Mouse (Mus musculus) large intestine, adult 2 months (tissue): ENCODE results near the gene Lgals2. TPM values are rescaled to one million over a fixed set of nuclear protein-coding genes. Genes with fewer than 3 reads are reported as not detected.
A peak's percentile ranks its signal among the peaks of the same experiment; 100 is the strongest.
"Not testable (repeated sequence)": the region's sequence is repeated elsewhere in the genome, so short reads cannot be mapped to it uniquely, and the experiment has no call there.

Source experiments
- DNase-seq: peaks from one replicate; pipeline ENCODE4 v3.0.0-alpha.2; 2012; ENCODE audit warnings: low read depth, low spot score
- WGBS: fragments of 180-500 bp; shearing (Covaris S2); methylation state at CpG from one replicate; pipeline ENCODE4 v1.1.7; 2018; 5-methylcytosine and 5-hydroxymethylcytosine counted together
- polyA plus RNA-seq: library from polyadenylated mRNA; depleted of rRNA; stranded (reverse); fragments of >200 nt; gene quantifications from 2 replicates; pipeline ENCODE4 v1.2.3, GENCODE M21; 2012; rRNA removed

Gene Lgals2
- polyA plus RNA-seq = 4,393 and 4,778 TPM in 2 replicates

DNA sequence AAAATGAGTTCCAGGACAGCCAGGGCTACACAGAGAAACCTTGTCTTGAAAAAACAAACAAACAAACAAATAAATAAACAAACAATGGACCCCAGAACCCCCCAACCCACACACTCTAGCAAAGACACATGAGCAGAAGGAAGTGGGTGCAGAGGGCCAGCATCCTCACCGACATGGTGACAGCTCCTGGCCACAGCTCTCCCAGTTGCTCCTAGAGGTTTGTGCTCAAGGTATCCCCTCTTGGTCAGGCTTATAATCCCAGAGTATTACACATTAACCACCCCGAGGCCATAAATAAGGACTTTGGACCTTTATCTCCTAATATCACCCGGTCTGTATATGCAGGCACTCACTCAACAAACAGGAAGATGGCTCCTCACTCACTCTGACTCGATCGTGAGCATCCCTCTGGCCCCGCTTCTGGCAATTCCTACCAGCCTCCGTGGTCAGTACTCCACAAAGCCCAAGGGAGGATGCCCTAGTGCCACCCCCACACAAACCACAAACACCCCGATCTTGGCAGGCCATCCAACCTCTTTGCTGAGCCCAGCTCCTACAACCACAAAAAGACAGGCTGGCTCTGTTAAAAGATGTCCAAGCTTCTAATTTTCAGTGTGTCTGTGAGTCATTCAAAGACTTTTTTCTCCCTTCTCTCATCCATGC lies at the start of gene Lgals2:
Gene Lgals2, minus strand, starts transcription at position 227 of the 663 bp plus-strand sequence.
- WGBS = 31% methylated on average over 8 of the region's 8 CpGs
- DNase-seq = no peak

DNA sequence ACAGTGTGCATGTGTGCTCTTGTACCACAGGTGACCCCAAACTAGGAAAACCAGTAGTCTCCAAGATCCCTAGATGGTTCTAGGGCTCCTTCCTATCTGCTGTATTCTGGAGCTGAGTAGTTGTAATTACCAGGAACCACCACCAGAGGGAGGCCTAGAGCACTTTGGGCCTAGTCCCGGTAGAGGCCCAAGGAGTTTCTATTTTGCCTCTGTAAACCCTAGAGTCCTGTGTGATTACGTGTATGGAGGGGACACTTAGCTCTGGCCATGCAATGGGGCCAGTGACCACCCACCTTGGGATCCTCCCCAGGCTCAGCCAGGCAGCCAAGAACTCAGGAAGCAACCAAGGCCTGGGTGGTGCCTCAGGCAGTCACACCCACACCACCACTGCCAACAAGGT lies 47.9 kb upstream of the Lgals2 start:
- WGBS = 1% methylated on average over 2 of the region's 2 CpGs
- peak; percentile 63 for DNase-seq

DNA sequence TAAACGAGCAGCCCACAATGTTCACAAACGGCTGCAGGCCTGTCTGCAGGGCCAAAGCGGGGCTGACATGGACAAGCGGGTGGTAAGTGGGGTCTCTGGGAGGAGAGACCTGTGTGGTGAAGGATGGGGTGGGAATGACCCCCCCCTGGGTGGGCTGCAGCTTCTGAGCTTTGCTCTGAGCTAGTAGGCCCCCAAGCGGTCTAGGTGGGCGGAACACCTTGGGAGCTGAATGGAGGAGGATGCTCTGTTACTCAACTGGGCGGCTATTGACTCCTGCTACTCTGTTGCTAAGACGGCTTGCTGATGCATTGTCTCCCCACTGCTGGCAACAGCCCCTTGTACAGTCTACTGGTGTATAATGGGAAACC lies 46.1 kb upstream of the Lgals2 start:
- 72% methylated on average over 8 of the region's 8 CpGs for WGBS
- no peak for DNase-seq

DNA sequence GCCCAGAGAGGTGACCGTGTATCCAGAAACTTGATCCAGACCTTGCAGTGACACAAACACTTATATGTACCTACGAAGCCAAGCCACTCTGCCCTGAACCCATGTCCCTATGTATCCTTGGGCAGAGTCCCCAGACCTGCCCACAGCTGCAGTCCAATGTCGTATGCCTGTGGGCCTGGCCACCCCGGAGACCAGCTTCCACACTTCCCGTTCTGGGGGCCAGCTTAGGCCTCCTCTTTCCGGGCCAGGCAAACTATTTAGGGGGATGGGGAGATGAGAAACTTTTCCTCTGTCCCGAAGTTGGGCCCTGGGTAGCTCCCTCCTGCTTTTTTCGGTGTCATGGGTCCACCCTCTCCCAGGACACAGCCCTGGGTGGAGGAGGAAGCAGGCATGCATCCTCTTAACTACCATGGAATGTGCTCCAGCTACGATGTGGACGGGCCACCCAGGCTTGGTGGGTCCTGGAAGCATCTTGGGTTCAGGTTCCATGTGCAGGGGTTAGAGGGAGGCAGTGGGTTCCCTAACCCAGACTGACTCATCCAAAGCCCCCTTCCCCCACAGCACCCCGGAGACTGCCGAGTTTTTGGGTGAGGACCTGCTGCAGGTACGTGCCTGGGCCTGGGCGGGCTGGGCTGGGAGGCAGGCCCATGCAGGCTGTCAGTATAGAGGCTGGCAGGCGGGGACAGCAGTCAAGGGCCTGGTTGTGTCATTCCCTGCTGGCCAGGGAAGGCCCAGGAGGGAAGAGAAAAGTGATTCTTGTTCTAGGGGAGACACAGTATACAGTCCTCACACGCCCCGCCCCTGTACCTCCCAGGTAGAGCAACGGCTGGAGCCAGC lies 45.5 kb upstream of the Lgals2 start:
- no peak for DNase-seq
- 31% methylated on average over 18 of the region's 18 CpGs for WGBS

DNA sequence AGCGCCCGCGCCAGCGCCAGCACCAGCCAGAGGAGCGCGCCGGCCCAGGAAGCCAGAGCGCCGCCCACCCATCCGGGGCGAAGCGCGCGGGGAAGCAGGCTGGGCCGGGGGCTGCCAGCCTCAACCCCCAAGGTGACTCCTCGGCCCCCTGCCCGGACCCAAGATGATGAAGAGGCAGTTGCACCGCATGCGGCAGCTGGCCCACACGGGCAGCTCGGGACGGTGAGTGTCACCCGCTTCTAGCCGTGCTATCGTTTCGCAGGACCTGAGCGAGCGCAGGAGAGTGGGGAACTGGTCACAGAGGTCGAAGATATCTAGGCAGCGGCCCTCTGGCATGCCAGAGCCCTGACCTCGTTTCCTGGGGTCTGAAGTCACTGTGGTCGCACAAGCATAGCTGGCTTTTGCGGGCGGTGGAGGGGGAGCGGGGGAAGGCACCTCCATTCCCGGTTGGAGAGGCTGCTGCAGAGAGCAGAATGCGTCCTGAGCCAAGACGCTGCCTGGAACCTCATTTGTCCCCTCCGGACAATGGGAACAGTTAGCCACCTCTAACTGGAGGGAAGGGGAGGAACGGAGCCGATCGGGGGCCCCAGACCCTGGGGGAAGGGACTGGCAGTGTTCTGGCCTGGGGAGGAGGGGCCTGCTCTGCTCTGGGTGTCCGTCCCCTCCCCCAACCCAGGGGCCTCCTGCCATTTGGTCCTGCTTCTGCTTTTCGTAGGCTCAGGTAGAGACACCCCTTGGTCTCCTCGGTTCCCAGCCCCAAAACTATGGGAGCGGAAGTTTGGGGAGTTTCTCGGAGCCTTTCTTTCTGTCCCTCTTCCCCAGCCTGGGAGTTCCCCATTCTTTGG lies 44.6 kb upstream of the Lgals2 start, which contains the start of gene Sh3bp1:
Gene Sh3bp1, plus strand, starts transcription at position 29 of the 845 bp plus-strand sequence.
- no peak for DNase-seq
- WGBS = 6% methylated on average over 47 of the region's 47 CpGs

DNA sequence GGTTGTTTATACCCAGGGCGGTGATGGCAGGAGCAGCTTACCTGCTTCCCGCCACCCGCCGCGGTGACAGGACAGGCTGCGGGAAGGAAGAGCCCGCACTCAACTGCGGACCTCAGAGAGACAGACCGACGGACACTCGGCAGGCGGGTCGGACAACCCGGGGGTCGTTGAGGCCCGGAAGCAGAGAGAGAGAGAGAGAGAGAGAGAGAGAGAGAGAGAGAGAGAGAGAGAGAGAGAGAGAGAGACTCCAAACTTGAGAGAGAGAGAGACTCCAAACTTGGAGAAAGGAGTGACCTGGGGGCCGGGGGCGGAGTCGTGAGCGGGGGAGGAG lies 44.0 kb upstream of the Lgals2 start, which contains the start of gene Gm49510:
Gene Gm49510, plus strand, starts transcription at position 259 of the 331 bp plus-strand sequence.
- no peak for DNase-seq
- 2% methylated on average over 20 of the region's 20 CpGs for WGBS

DNA sequence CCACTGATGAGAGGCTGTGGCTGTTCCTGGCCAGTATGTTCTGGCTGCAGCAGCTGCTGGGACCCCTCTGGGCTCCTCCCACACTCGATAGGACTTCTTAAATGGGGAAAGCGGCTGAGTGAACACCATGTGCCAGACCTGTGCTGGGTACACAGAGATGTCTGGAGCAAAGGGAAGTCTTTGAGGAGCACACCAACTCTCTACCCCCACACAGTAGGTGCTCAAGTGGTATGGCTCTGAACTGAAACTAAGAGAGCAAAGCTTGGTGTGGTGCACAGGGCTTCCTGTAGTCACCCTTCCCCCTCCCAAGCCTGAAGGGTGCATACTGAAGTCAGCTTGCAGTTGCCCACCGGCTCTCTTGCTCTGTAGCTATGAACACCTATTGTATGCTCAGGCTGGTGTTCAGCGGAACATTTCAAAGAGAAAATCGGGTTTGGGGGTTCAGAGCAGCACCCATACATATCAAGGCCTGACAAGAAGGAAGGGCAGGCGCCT lies 43.2 kb upstream of the Lgals2 start:
- WGBS = 70% methylated on average over 6 of the region's 6 CpGs
- no peak for DNase-seq

DNA sequence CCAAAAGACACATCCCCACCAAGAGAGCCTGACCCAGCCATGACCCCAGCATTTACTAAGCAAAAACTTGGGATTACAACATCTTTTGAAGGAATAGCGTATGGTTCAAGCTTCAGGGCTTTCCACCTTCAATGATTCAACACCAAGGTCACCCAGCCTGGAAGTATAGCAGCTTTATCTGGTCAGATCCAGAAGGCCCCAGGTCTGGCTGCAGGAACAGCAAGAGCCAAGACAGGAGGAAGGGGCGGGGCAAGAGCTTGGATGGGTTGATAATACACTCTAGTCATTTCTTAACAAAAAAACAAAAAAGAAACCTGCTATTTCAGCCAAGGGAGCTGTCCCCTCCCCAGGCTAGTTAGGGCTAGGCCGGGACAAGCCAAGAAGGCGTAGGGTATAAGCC lies 42.2 kb upstream of the Lgals2 start:
- WGBS = 88% methylated on average over 4 of the region's 4 CpGs
- no peak for DNase-seq

DNA sequence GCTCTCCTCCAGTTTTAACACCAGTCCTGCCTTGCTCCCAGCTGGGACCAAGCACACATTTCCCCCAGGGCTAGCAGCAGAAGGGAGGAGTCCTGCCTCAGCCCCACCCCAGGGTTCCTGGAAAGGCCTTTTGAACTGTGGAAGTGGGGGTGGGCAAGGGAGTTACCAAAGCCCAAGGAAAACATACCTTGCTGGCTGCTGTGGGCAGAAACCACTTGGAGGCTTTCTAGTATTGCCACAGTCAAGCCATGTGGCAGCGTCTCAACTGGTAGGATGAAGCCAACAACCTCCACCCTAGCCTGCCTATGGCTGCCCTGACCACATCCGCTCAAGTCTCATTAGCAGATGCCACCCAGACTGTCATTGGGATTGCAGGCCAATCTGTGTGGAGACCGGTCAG lies 40.8 kb upstream of the Lgals2 start:
- WGBS = 77% methylated on average over 3 of the region's 3 CpGs
- DNase-seq = no peak

DNA sequence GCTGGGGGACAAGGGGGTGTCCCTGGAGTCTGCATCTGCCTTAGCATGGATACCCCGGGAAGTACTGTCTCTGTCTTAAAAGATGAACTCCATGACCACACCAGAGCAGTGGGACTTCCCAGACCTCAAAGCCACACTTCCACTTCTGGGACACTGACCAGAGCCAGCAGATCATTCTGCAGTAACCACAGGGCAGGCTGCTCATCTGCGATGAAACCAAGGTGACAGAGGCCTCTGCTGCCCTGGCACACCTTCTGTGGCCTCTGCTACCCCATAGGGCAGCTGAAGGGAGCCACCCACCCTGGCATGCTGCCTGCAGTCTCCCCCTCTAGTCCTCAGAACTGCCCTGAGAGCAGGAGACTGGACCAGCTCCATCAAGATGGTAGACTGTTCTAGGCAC lies 40.4 kb upstream of the Lgals2 start:
- no peak for DNase-seq
- WGBS = 63% methylated on average over 2 of the region's 2 CpGs

DNA sequence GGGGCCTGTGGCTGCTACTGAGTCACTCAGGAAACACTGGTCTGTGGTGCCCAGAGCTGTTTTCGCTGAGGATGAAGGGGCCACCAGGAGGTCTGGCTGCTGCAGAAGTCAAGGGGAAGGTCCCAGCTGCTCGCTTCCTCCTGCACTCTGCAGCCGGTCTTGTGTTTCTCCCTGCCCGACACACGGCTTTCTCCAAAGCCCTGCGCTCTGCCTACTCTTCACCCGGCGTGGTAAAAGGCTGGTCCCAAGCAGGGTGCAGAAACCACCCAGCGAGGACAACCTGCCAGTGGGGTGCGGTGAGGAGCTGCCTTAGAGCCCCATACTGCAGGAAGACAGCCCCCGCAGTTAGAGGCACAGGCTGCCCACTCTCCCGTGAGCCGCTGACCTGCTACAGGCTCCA lies 39.4 kb upstream of the Lgals2 start:
- WGBS = 75% methylated on average over 13 of the region's 13 CpGs
- DNase-seq = no peak

DNA sequence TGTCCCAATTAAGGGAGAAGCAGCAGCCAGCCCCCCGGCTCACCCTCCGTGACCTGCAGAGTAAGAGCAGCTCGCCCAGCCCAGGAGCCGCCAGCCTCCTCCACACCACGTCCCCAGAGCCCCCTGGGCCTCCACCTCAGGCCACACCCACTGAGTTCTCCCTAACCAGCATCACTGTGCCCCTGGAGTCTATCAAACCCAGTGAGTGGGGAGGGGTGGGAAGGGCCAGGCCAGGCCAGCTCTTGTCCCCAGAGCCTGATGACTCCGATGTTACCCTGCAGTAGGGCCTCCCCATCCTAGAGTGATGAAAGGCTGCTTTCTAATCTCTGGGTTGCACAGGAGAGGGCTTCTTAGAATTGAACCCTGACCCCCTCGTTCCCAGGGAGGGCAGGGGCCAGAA lies 37.1 kb upstream of the Lgals2 start:
- DNase-seq = no peak
- WGBS = 72% methylated on average over 7 of the region's 7 CpGs

DNA sequence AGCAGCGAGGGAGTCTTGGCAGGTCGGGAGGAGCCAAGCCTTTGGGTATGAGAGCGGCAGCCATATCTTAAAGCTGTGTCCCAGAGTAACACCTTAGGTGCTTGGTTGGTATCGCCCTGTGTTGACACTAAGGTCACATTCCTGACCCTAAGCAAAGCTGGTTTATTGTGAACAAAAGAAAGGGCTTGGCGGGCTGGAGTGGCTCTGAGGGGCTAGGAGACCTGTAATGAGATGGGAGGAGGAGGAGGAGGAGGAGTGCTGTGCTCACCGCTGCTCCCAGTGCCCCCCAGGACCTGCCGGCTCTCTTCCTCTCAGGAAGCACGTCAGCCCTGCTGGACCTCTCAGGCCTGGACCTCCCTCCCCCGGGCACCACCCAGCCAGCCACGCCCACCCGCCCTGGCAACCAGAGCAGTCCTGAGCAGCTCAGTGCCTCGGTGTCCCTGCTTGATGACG lies 34.1 kb upstream of the Lgals2 start:
- WGBS = 47% methylated on average over 13 of the region's 13 CpGs

DNA sequence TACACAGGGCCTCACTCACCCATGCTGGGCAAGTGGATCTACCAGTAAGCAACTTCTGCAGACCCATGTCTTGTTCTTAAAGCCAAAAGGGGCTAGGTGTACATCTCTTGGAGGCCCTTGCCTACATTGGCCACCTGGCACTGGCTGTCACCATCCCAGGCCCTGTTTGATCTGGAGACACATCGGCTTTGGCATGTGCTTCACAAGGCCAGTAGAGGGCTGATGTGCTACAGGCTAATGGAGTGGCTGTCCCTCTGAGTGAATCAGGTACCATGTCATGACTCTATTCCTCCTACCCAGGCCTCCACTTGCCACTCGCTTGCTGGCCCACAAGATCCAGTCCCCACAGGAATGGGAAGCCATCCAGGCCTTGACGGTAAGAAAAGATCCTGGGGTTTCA lies 26.5 kb upstream of the Lgals2 start:
- WGBS = 89% methylated on average over 3 of the region's 3 CpGs
- DNase-seq = no peak

More for the DNA sequence above, 34.1 kb upstream of the Lgals2 start:
- DNase-seq = no peak

DNA sequence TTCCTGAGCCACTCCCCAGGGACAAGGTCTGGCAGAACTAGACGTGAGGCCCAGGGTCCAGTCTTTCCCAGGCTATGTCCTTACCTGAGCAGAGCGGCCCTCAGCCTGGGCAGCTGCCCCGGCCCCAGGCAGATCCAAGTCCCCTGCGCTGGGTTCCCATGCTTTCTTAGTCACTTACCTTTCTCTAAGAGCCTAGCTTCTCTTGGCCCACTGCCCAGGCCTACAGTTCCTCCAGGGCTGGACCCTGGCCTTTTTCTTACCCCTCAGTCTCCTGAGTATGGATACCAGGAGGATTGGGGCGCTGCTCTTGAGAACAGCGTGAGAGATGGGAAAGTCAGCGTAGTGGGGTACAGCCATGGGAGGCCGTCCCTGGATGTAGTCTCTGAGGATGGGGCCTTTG lies 25.1 kb upstream of the Lgals2 start:
- 91% methylated on average over 8 of the region's 8 CpGs for WGBS
- no peak for DNase-seq

DNA sequence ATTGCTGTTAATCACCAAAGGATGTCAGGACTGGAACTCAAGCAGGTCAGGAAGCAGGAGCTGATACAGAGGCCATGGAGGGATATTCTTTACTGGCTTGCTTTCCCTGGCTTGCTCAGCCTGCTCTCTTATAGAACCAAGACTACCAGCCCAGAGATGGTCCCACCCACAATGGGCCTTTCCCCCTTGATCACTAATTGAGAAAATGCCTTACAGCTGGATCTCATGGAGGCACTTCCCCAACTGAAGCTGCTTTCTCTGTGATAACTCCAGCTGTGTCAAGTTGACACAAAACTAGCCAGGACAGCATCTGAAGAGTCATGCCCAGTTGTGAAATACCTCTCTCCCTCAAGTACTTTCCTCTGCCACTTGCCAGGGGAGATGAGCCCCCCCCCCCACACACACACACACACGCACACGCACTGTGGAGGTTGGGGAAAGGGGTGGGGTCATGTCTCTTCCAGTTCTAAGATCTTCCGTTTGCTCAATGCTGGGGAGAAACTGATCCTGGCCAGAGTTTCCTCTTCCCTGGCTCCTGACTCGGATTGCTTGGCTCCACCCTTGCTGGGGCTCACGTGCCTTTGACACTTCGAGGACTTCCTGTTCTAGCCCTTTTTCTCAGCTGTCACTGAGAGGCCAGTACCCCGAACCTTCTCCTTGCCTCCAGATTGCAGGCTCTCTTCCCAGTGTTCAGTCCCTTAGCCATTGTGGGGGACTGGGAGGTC lies 23.6 kb upstream of the Lgals2 start:
- 13% methylated on average over 7 of the region's 7 CpGs for WGBS
- not testable (repeated sequence) for DNase-seq

DNA sequence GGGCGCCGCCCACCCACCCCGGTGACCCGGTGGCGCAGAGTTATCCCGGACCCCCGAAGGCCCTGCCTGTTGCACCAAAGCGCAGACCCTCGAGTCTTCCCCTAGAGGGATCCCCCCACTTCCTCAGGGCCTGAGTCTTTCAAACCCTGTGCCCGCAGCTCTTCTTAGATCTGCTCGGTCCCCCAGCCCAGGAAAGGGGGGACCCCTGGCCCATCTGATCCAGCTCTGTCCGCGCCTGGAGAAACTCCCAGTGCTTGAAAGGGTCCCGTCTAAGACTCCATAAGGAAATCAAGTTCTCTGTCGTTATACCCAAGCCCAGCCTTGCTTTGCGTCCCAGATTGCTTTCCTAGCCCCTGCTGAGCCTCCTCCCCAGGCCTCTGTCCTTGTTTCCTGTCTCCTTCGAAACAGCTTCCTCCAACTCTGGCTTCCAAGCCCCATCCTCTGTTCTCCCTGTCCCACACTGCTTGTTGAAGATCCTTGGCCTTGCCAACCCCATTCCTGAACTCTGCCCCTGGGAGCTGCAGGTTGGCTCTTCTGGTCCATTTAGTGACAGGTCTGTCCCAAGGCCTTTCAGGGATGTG lies 22.6 kb upstream of the Lgals2 start:
- DNase-seq = no peak
- WGBS = 2% methylated on average over 17 of the region's 17 CpGs

DNA sequence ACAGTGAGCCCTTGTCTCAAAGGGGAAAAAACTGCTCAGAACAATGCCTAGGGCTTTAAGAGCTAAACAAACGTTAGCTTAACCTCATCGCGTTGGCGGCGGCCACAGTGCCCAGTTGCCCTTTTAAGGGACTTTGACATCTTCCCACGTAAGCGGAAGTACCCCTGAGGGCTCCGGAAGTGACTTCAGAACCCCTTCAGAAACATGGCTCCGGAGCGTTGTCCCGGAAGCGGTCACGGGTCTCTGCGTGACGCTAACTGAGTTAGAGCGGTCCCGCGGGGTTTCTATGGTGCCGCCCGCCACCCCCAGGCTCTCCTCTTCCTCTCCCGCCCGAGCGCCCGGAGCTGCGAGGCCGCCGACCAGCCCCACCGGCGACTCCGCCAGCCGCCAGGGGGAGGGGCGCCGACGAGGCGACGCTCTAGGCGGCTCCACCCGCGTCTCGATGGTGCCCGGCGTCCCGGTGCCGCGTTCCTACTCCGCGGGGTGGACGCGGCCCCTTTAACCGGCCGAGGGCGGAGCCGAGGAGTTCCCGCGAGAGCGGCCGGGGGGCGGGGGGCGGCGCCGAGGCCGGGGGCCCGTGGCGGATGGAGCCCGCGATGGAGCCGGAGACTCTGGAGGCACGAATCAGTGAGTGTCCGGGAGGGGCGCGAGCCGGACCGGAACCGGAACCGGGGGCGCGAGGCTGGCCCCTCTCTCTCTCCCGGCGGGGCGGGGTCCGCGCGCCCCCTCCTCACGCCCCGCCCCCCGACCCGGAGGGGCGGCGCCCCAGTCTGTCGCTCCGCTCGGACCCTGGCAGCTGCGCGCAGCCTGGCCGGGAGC lies 21.9 kb upstream of the Lgals2 start, which contains the start of gene Gga1:
Gene Gga1, plus strand, starts transcription at position 200 of the 819 bp plus-strand sequence.
- peak; percentile 87 for DNase-seq
- WGBS = 1% methylated on average over 95 of the region's 95 CpGs
